Mouse (Mus musculus) ES-Bruce4 (cell line): ENCODE data around the gene Carhsp1. TPM values are rescaled to one million over a fixed set of nuclear protein-coding genes. Genes with fewer than 3 reads are reported as not detected.

Experiments
- H3K27ac ChIP-seq: 2 replicates; pipeline ENCODE4 v1.5.1; 2012; ENCODE audit warnings: low read length, inconsistent platforms; ENCODE audit not compliant: insufficient read depth
- H3K27me3 ChIP-seq: 2 replicates; pipeline ENCODE4 v1.6.1; 2012; ENCODE audit warnings: mild to moderate bottlenecking, low read length, inconsistent platforms; ENCODE audit not compliant: control insufficient read depth, poor library complexity, insufficient read depth, severe bottlenecking
- H3K36me3 ChIP-seq: 2 replicates; pipeline ENCODE4 v1.6.1; 2012; ENCODE audit warnings: inconsistent platforms, mild to moderate bottlenecking, low read length, moderate library complexity; ENCODE audit not compliant: control insufficient read depth, poor library complexity, insufficient read depth, severe bottlenecking
- H3K4me1 ChIP-seq: one replicate; pipeline ENCODE4 v1.8.1; 2011; ENCODE audit warnings: low read length; ENCODE audit not compliant: control insufficient read depth, insufficient read depth
- H3K4me3 ChIP-seq: 2 replicates; pipeline ENCODE4 v1.5.1; 2011; ENCODE audit warnings: low read depth, mild to moderate bottlenecking, low read length
- H3K9ac ChIP-seq: 2 replicates; pipeline ENCODE4 v1.6.1; 2012; ENCODE audit warnings: low read depth, mild to moderate bottlenecking, inconsistent platforms; ENCODE audit not compliant: poor library complexity, severe bottlenecking
- H3K9me3 ChIP-seq: replicated peaks from 2 replicates; pipeline ENCODE4 v1.6.1; 2012; ENCODE audit warnings: mild to moderate bottlenecking, low read length, inconsistent platforms; ENCODE audit not compliant: control insufficient read depth, poor library complexity, insufficient read depth, severe bottlenecking
- CTCF ChIP-seq: IDR thresholded peaks from one replicate; pipeline ENCODE4 v1.8.1; 2011; ENCODE audit warnings: low read depth, low read length
- EP300 ChIP-seq: IDR thresholded peaks from 2 replicates; pipeline ENCODE4 v1.6.1; 2011; ENCODE audit warnings: low read depth, low read length; ENCODE audit not compliant: insufficient read depth
- POLR2A ChIP-seq: IDR thresholded peaks from one replicate; pipeline ENCODE4 v1.8.1; 2011; ENCODE audit warnings: low read length; ENCODE audit not compliant: insufficient read depth
- polyA plus RNA-seq: library from polyadenylated mRNA; stranded (reverse); fragments of >200 nt; gene quantifications from 2 replicates; pipeline ENCODE4 v1.2.4, GENCODE M21; 2011; ENCODE audit warnings: low read depth; ENCODE audit not compliant: missing spikeins, insufficient read depth, insufficient read length

The Carhsp1 gene
- polyA plus RNA-seq, 1 experiment, result 65.8 TPM

DNA sequence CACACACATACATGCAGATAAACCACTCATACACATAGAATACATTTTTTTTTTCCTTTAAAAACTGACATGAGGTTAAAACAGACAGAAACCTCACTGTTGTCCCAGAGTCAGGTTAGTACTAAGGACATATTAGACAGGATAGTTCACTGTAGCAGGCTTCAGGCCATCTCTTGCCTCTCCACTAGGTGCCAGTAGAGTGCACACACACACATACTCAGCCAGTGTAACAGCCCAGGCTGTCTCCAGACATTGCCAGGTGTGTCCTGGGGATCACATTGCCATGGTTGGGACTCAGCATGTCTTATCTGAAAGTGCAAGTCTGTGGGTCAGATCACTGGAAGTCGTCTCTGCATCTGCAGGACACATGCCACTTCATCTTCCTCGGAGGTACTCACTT is 28.1 kb downstream of the Carhsp1 start:
- TF ChIP-seq CTCF, result peak; percentile 80
- no peak for TF ChIP-seq EP300
- Histone ChIP-seq H3K27me3 (no peaks in the 10 kb centered on the region), H3K4me1 (no peaks in the 10 kb centered on the region), H3K36me3 (peaks cover 13% of the 10 kb centered on the region), H3K9ac (no peak overlapping the region), H3K9me3 (no peaks in the 10 kb centered on the region), H3K27ac (no peak overlapping the region), H3K4me3 (no peak overlapping the region)

DNA sequence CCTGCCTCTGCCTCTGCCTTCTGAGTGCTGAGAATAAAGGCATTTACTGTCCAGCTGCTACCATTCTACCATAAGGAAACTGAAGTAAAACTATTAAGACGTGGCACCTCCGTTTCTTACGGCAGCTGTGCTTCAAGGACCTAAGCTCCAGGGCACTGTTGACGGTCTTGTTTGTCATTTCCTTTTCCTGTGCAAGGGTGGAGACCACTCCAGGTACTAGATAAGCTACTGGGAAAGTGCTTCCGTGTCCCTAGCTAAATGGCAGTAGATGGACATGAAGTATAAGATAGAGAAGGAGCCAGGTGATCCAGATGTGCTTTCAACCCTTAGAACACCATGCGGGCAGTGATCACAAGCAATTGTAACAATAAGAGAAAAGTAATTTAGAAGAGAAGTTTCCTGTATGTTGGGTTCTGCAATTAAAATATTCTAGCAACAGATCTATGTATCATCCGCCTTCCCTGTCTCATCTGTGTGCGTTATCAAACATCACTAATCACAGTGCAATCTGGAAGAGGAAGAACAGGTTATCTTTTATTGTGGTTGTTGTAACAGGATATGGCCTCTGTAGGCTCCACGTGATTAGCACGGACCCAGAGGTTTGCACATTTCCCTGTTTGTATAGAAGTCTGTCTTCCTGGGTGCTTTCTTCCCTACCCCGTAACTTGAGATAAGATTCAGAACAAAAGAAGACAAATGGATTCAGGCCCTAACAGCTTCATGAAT is 32.3 kb downstream of the Carhsp1 start:
- TF ChIP-seq EP300 (no peak), POLR2A (no peak), CTCF (no peak)
- Histone ChIP-seq H3K4me3 (no peak overlapping the region), H3K9ac (no peak overlapping the region), H3K27ac (no peak overlapping the region), H3K27me3 (no peaks in the 10 kb centered on the region), H3K36me3 (peaks cover 5% of the 10 kb centered on the region; the same call in 1 of the 2 replicates), H3K9me3 (no peaks in the 10 kb centered on the region), H3K4me1 (no peaks in the 10 kb centered on the region)

DNA sequence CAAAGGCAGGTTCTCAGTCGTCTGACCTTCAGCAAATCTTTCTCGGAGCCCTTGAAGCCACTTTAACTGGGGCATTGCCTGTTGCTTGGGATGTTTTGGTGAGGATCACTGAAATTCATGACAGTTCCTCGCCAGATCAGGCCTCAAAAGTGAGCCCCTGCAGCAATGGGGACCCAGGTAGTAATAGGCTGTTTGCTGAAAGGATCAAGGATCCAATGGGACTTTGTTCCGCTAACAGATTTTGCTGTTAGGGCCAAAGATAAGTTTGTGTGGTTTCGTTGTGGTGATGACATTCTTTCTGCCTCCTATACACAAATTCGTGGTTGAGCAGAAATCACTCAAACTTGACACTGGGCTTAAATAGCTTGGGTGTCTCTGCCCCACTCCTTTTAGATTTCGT is 33.8 kb downstream of the Carhsp1 start:
- Histone ChIP-seq H3K36me3 (peaks cover 5% of the 10 kb centered on the region; the same call in 1 of the 2 replicates), H3K27ac (no peak overlapping the region), H3K27me3 (no peaks in the 10 kb centered on the region), H3K9ac (peak overlapping the region; percentile 77), H3K4me3 (peak overlapping the region; percentile 99), H3K4me1 (no peaks in the 10 kb centered on the region), H3K9me3 (no peaks in the 10 kb centered on the region)
- no peak for TF ChIP-seq CTCF
- no peak for TF ChIP-seq POLR2A
- no peak for TF ChIP-seq EP300

DNA sequence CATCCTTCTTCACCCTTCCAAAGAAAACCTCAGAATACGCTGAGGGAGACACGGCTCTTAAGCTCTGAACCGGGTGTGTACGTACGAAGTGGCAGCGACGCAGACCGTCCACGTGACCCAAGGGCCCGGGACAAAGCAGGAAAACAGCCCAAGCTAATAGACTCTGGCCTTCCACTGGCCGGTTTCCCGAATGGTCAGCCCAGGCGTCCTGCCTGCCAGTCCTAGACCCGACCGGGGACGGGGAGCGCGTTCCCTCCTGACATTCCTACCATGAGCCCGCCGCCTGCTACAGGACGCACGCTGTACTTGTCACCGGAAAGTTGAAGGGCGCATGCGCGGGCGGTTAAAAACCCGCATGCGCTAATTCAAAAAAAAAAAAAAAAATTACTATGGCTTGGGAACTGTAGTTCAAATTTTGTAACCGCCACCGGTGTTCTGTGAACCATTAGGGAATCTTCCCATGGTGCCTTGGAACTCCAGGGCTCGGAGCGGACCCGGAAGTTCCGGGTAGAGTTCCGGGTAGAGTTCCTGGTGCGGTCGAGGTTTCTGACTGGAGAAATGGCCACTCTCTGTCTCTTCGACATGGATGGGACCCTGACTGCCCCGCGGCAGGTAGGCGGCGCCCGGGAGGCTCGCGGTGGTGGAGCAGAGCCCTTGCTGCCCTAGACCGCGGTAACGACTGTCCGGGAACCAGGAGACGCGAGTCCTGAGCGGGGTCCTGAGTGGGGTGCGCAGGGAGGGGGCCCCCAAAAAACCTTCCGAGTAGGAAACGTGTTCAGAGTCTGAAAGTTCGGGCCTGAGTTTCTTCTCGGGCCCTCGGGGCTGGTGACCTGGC is 34.5 kb downstream of the Carhsp1 start, which contains the start of the genes Pmm2 and Tmem186:
Gene Pmm2, plus strand, starts transcription at position 458 of the 835 bp plus-strand sequence.
Gene Tmem186, minus strand, starts transcription at position 496 of the 835 bp plus-strand sequence.
- Histone ChIP-seq H3K4me3 (peak within 1 kb of the TSS; percentile 99), H3K27ac (peak within 1 kb of the TSS; percentile 65), H3K27me3 (no peaks in the 10 kb centered on the region), H3K9me3 (no peaks in the 10 kb centered on the region), H3K4me1 (no peaks in the 10 kb centered on the region), H3K36me3 (peaks cover 5% of the 10 kb centered on the region; the same call in 1 of the 2 replicates), H3K9ac (peak within 1 kb of the TSS; percentile 77)
- TF ChIP-seq CTCF, result no peak
- TF ChIP-seq EP300, result no peak
- TF ChIP-seq POLR2A, result no peak

DNA sequence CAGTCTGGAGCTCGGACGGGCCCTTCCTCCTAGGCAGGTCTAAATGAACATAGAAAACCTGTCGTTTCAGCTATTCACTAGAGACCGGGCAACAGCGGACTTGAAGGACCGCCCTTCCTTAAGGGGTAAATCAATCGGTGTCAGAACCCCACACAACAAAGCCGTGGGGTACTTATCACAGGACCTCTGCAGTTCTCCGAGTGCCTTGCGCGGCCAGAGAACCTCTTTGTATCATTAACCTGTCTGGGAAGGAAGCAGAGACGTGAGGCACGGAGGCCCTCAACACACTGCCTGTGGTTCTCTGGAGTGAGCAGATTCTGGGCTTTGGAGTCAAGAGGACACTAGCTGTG is 35.1 kb downstream of the Carhsp1 start:
- H3K27ac ChIP-seq, result peak overlapping the region; percentile 42; the same call in 1 of the 2 replicates
- no peaks in the 10 kb centered on the region for H3K9me3 ChIP-seq
- no peaks in the 10 kb centered on the region for H3K27me3 ChIP-seq
- TF ChIP-seq POLR2A (no peak), CTCF (no peak), EP300 (no peak)
- H3K9ac ChIP-seq, result peak overlapping the region; percentile 77
- peaks cover 8% of the 10 kb centered on the region; the same call in 1 of the 2 replicates for H3K36me3 ChIP-seq
- peak overlapping the region; percentile 99 for H3K4me3 ChIP-seq
- H3K4me1 ChIP-seq, result no peaks in the 10 kb centered on the region

DNA sequence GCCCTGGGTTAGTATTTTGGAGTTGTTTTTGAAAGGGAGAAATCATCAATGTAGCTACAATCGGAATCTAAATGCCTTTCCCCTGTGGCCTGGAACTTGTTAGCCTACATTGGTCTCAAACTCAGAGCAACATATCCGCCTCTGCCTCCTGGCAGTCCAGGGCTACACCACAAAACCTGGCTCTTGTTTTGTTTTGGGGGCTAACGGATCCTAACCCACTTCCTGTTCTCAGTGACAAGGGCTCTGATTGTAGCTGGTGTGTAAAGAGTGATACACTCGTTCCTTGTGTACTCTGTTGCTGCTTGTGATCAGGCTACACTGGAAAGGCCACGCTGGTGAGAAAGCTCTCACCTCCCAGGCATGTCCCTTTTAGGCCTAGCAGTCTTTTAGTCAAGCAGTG is 40.5 kb downstream of the Carhsp1 start:
- Histone ChIP-seq H3K27ac (no peak overlapping the region), H3K36me3 (peaks cover 8% of the 10 kb centered on the region; the same call in 1 of the 2 replicates), H3K27me3 (no peaks in the 10 kb centered on the region), H3K9ac (no peak overlapping the region), H3K4me1 (no peaks in the 10 kb centered on the region), H3K4me3 (no peak overlapping the region), H3K9me3 (no peaks in the 10 kb centered on the region)
- TF ChIP-seq CTCF, result no peak
- TF ChIP-seq EP300, result no peak
- TF ChIP-seq POLR2A, result no peak
